Mouse (Mus musculus): ENCODE results near the gene Mepce. TPM values are rescaled to one million over a fixed set of nuclear protein-coding genes. Genes with fewer than 3 reads are reported as not detected.

Mepce gene
- total RNA-seq, 2 experiments from 2014 or later = 52.1 to 53.6 TPM

DNA sequence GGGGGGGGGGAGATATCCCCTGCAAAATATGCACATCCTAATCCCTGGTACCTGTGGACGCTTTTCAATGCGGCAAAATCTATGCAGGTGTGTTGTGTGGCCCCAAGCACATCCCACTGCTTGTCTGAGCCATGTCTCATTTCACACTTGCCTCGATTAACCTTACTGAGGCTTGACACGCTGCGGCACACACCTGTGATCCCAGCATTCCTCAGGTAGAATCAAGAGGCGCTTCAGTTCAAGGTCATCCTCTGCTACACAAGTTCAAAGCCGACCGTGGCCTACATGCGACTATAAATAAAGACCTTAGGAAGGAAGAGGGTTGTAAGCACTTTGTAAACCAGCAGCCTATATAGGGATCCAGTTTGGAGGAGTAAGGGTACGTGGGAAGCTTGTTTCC, 45.4 kb downstream of the Mepce start:
- DNase-seq (ENCODE audit: low spot score in 2 of 2) = no peak

DNA sequence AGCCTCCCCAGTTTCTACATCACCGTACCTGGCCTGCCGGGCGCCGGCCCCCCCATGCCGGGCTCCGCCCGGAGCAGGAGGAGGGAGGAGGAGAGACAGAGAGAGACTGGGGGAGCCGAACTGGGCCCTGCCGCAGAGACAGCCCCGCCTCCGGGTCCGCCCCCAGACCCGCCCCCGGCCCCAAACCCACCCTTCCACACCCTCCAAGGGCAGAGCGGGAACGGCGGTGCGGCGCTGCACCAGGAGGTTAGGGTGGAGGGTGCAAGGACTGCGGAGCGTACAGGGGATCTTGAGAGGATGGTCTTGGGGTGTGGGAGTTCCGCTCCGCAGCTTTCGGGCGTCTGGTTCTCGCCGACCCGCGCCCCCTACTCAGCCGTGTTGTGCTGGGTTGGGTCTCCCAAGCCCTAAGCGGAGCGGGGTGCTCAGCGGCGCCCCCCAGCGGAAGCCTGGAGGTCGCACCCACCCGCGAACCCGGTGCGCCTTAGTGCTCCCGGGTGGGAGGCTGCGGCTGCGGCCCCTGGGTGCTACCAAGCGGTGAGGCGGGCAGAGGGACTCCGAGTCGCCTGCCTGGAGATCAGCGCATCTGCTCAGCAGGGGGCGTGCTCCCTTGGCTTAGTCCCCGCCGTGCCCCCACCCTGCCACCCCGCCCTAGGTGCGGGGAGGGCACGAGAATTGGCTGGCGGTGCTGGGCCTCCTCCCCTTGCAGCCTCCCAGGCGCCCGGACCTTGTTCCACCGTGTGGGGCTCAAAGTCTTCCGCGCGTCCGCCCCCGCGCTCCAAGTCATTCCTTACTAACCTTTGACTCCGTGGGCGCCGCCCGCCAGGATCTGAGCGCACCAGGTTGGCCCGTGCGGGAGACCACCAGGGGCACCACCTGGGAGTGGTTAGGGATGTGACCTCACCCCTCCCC, 46.2 kb downstream of the Mepce start, which contains the start of gene Nyap1:
Gene Nyap1 (minus strand): TSS at position 585 of the 909 bp plus-strand sequence.
- DNase-seq (ENCODE audit: low spot score in 2 of 2) = peak; percentile 65 to 85

DNA sequence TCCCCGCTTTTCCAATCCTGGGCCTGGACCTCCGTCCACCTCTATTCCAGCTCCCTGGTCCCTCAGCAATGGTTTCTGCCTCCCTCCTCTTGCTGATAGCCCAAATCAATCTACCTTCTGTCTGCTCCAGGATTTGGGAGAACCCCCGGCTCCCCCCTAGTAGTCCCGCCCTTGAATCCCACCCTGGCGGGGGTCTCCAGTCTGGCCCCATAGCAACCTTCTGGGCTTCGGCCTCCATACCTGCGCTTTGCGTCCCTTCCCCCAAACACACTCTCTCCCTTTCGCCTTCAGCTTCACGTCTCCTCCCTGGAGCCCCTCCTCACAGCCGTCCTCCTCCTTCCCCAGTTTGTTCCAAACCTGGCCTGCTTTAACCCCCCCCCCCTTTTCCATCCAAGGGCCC, 46.9 kb downstream of the Mepce start:
- DNase-seq (ENCODE audit: low spot score in 2 of 2) = no peak

DNA sequence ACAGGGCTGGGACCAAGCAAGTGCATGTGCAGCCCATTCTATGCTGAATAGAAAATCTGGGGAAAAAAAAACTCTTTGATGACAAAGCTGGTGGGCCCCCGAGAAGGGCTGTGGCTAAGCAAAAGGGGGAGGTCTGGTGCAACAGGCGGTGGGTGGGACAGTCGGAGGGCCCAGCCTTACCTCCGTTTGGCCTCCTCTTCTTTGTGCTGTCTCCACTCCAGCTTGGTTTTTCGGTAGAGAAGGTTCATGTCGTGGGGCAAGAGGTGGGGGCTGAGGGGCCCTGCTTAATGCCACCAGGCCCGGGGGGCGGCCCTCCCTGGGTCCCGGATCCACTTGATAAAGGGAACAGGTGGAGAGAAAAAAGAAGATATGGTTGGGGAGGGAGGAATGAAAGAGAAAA, 48.0 kb downstream of the Mepce start:
- no peak for DNase-seq (ENCODE audit: low spot score in 2 of 2)

DNA sequence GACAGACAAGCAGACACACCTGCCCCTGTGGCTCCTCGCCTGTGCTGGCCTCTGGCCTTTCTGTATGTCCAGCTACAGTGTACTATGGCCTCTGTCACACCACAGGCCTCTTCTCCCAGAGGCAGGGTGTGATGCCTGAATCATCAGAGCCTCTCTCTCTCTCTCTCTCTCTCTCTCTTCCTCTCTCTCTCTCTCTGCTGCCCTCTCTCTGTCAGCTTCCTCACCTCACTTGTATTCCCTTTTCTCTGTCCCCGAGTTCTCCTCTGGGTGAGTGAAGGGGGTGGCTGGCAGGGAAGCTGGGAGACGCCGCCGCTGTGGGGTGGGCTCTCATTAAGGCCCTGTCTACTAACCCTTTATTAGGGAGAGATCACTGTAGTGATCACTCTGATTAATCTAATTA, 48.9 kb downstream of the Mepce start:
- DNase-seq (ENCODE audit: low spot score in 2 of 2) = peak in 1 of 2 experiments; percentile 36

DNA sequence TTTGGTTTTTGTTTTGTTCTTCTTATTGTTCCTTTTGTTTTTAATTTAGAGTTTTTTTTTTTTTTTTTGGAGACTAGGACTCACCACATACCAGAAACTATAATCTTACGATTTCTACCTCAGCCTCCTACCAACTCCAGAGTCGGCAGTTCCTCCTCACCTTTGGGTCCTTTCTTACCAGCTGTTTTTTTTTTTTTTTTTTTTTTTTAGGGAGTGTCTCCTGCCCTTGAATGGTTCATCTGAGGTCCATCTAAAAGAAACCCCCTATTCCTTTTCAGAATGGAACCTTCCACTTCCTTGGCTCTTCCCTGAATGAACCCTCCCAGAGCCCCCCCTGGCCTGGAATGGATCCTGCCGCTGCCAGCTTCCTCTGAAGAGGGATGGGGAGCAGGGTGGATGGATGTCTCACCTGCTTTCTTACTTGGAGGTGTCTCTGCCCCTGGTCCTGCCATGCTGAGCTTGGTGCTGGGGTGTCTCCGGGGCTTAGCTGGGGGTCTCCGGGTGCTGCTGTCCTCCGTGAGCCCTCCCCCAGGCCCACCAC, 50.0 kb downstream of the Mepce start:
- DNase-seq (ENCODE audit: low spot score in 2 of 2) = no peak

DNA sequence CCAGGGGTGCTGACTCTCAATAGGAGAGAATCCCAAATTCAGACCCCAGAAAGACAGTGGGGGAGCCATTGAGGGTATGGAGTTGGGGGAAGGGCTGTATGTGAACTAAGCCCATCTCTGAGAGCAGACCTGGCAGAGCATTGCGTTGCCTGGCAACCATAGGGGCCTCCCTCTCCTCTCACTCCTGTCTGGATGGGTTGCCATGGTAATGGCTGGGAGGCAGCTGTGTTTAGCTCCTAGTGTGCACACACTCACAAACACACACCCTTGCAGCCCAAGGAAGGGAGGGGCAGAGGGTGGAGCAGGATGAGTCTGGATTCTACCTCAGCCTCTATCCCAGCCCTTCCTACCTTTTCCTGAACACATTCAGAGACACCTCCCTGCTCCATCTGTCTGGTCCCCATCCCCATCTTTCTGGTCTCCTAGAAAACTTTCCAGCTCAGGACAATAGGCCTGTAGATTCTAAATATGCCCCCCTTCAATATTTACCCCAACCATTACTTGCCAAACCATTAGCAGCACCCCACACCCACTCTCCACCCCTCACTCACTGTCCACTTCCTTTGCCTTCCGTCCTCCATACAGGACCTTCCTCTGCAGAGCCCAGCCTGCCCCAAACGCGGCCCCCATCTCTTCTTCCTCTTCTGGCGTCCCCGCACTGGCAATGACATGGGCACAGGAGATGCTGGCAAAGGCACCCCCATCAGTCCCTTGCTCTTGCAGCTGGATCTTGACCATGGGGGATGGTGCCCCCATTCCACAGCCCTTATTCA, 53.0 kb downstream of the Mepce start:
- DNase-seq (ENCODE audit: low spot score in 2 of 2) = peak; percentile 91 to 95

DNA sequence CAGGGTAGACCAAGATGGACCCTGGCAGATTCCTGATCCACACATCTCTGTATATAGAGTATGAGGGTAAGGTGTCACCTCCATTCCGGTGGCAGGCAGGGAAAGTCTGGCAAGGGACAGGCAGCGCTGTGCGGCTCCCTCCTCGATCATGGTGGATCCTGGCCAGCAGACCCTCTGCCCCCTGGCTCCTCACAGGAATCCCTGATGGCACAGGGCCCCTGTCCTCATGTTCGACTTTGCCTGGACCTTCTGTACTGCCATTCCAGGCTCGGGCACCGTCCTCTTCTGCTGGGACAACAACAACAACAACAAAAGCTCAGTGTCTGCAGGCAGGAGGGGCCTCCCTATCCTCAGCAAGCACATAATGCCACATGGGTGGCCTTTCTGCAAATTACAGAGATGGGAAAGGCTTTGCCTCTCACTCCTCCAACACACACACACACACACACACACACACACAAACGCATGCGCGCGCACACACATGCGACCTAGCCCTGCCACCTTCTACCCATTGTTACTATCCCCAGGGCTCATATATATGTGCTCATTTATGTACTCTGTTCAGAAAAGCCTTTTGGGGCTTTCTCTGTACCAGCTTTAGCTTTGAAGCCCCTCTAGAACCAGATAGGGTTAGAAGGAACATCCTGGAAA, 53.7 kb downstream of the Mepce start:
- DNase-seq (ENCODE audit: low spot score in 2 of 2) = no peak

Other genes with a start within 250 kb of the Mepce start
- 100 to 1,000 TPM; 118 to 136 TPM for gene Actl6b, start 234.1 kb downstream of the Mepce start, total RNA-seq (2021)
- 10 to 100 TPM; 14.6 to 15.2 TPM for gene Tfr2, start 217.8 kb downstream of the Mepce start, total RNA-seq (2021)
- gene Mospd3, start 186.6 kb downstream of the Mepce start, total RNA-seq (2021) = 10 to 100 TPM; 20.9 to 25.2 TPM
- gene Pcolce, start 173.9 kb downstream of the Mepce start, total RNA-seq (2021) = 1 to 10 TPM; 6.1 to 7.5 TPM
- gene Fbxo24, start 158.7 kb downstream of the Mepce start, total RNA-seq (2021) = under 1 TPM; 0.20 to 0.47 TPM
- 10 to 100 TPM; 18.9 to 24.2 TPM for gene Lrch4, start 158.5 kb downstream of the Mepce start, total RNA-seq (2021)
- 10 to 100 TPM; 13.5 to 21.4 TPM for gene Gm20605, start 158.5 kb downstream of the Mepce start, total RNA-seq (2021)
- gene Sap25, start 146.3 kb downstream of the Mepce start, total RNA-seq (2021) = 1 to 10 TPM; 8.2 to 9.5 TPM
- gene Irs3, start 141.9 kb downstream of the Mepce start, total RNA-seq (2021) = under 1 TPM; 0.30 to 0.53 TPM
- gene Agfg2, start 102.9 kb downstream of the Mepce start, total RNA-seq (2021) = 10 to 100 TPM; 72.6 to 73.5 TPM
- gene Nyap1, start 46.0 kb downstream of the Mepce start, total RNA-seq (2021) = 10 to 100 TPM; 72.6 to 74.4 TPM
- gene Tsc22d4, start 41.9 kb downstream of the Mepce start, total RNA-seq (2021) = 100 to 1,000 TPM; 164 to 187 TPM
- gene Ppp1r35, start 8.8 kb downstream of the Mepce start, total RNA-seq (2021) = 10 to 100 TPM; 23.1 to 26.4 TPM
- gene Zcwpw1, start 143 bp upstream of the Mepce start, total RNA-seq (2021) = 1 to 10 TPM; 6.1 TPM
- 1 to 10 TPM in 1 of 2 experiments, under 1 TPM in 1; 0.56 to 1.3 TPM for gene Pilra, start 48.6 kb upstream of the Mepce start, total RNA-seq (2021)
- gene Pilrb1, start 70.5 kb upstream of the Mepce start, total RNA-seq (2021) = not detected
- gene Pilrb2, start 84.2 kb upstream of the Mepce start, total RNA-seq (2021) = not detected
- gene Cyp3a13, start 134.0 kb upstream of the Mepce start, total RNA-seq (2021) = under 1 TPM; 0.15 to 0.25 TPM
- gene Gjc3, start 175.4 kb upstream of the Mepce start, total RNA-seq (2021) = 10 to 100 TPM; 21.4 to 22.4 TPM
- gene Azgp1, start 193.9 kb upstream of the Mepce start, total RNA-seq (2021) = not detected
- gene Smok3a, start 233.6 kb upstream of the Mepce start, total RNA-seq (2021) = not detected
- gene Smok3b, start 233.8 kb upstream of the Mepce start, total RNA-seq (2021) = not detected

All from layer of hippocampus, adult 18-20 months (tissue).